Mouse (Mus musculus) embryonic fibroblast, embryonic 13.5 days (primary cell): ENCODE data around the gene Gm20388.

ENCODE experiments used
- CTCF ChIP-seq: IDR thresholded peaks from 2 replicates; pipeline ENCODE4 v1.5.1; 2011; ENCODE audit warnings: mild to moderate bottlenecking, control low read depth, low read length, moderate library complexity, borderline replicate concordance; ENCODE audit not compliant: insufficient read depth
- POLR2A ChIP-seq: IDR thresholded peaks from 2 replicates; pipeline ENCODE4 v1.6.1; 2011; ENCODE audit warnings: low read depth, mild to moderate bottlenecking, control low read depth, low read length, moderate library complexity

- TF ChIP-seq CTCF, result no peak
- TF ChIP-seq POLR2A, result no peak
Observed at GRCm38 (mm10) chr8:121111145-121111907, 1200.7 kb downstream of the Gm20388 start.
